Mouse (Mus musculus): ENCODE results near the gene Itga9.

DNA sequence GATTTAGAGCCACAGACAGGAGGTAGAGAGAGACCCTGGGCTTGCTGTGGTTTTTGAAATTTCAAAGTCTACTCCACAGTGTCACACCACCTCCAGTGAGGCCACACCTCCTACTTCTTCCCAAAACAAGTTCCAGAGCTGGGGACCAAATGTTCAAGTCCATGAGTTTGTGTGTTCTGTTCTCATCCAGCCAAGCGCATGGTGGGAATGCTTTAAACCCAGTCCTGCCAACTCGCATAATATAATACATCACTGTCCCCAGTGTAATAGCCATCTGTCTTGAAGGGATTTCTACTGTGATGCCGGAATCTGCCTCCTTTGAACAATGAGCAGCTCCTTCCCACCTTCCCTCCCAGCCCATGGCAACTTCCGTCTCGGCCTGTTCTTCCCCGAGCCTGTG, 37.2 kb upstream of the Itga9 start:
- TF ChIP-seq POLR2A (IDR thresholded peaks at IDR 0.05; ENCODE audit: borderline replicate concordance, insufficient read depth, low read length), result no peak
- TF ChIP-seq CTCF (IDR thresholded peaks at IDR 0.05; ENCODE audit: borderline replicate concordance, insufficient read depth, low read depth, low read length), result no peak
